Mouse (Mus musculus) embryo, embryonic 10 days (tissue): ENCODE data around the gene Flt3.

Experiments used
- DNase-seq: peaks from one replicate; pipeline ENCODE4 v3.0.0-alpha.2; 2015; ENCODE audit warnings: low spot score

Gene Flt3

GRCm38 (mm10) chr5:147309786-147310185 is 90.5 kb downstream of the Flt3 start:
- DNase-seq = no peak

DNA sequence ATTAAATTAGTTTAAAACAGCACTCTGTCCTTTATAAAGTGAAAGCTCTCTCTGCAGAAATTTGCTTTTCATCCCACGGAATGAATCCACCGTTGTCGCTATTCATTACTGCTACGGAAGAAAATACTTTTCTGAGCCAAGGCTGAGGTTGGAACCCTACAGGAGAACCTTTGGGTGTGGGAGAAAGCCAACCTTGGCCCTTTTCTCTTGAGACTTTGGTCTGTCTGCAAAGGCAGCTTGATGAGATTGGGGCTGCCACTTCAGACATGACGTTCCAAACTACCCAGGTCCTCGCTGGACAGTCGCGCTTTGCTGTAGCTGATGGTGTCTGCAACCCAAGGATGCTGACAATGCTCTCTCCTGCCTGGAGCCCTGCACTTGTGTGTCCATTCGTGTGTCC is 91.8 kb downstream of the Flt3 start:
- no peak for DNase-seq

DNA sequence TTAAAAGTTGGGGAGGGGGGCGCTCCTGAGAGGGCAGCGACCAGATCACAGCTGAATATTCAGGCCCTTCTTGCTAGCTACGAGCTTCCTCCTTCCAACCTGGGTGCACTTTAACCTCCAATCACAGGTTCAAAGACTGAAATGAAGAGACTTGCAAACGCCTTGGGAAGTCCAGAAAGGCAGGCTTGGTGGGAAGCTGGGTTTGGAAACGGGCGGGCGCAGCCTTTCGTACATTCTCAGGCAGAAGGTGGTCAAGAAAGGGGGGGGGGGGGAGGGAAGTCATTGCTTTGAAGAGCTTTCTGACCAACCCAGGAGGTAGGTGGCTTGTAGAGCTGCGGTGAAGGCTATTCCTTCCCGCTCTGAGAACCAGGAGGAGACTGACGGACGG is 92.9 kb downstream of the Flt3 start:
- no peak for DNase-seq

DNA sequence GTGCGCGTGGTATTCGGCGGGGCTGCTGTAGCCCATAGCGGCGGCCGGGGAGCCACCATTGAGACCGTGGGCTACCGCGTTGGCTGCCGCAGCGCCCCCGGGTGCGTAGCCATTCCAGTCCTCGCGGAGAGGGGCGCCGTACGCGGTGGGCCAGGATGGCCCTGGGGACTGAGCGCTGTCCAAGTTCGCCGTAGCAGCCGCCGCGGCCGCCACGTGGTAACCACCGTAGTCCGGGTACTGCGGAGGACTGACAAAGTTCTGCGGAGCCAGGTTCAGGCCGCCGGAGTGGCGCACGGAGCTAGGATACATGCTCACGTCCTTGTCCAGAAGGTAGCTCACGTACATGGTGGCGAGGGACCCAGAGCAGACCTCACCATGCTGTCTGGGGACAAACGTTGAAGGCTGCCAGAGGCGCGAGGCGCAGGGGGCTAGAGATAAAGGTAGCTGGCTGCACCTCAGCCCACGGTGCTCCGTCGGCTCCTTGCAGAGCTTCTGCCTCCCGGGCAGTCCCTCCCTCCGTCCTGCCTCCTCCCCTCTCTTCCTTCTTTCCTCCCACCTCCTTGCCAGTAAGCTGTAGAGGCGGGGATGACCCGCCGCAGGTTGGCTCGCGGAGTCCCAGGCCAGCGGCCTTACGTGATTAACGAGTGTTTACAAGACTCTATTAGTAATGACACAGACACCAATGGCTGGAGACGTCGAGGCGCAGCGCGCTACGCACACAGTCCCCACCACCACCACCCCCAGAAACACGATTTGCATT is 93.5 kb downstream of the Flt3 start, which contains the start of gene Cdx2:
TSS of gene Cdx2 (minus strand) at position 633 of the 760 bp plus-strand sequence.
- DNase-seq = peak; percentile 55

- peak; percentile 45 for DNase-seq
These were observed 94.2 kb downstream of the Flt3 start for GRCm38 (mm10) chr5:147305856-147306637.

- DNase-seq = no peak
These were observed 95.1 kb downstream of the Flt3 start for GRCm38 (mm10) chr5:147305166-147305565.

DNA sequence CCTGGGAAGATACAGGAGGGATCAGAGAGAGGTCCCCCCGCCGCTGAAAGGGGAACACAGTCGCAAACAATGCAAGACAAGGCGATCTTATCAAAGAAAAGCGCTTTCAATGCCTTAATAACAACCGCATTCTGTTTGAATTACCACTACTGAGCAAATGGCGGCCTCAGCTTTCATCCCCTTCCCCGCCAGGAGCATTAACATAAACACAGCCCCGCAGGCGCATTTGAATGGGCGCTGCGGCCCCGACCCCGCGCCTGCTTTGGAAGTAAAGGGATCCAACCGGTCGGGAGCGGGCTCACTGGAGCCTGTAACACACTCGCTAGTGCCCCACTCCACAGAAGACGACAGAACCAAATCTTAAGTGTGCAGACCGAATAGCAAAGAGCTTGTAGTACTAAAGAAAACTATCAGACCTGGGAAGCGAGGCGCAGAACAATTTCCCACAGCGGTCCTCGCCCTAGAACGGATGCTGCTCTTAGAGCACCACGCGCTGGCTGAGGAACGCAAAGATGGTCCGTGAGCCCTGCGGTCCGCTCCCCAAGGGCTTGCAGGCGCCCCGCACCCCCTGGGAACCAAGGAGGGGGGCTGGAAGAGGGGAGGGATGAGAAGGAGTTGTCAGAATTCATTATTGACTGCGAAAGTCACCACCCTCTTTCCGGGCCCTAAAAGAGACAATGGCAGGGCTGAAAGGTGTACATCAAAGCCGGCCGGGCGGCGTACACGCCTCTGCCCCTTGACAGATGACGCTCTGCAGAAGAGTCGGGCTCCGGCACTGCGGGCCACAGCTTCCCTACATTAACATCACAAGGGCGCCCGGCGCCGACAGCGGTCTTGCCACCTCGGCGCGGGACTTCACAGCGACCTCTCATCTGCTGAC is 95.8 kb downstream of the Flt3 start:
- peak; percentile 47 for DNase-seq

DNA sequence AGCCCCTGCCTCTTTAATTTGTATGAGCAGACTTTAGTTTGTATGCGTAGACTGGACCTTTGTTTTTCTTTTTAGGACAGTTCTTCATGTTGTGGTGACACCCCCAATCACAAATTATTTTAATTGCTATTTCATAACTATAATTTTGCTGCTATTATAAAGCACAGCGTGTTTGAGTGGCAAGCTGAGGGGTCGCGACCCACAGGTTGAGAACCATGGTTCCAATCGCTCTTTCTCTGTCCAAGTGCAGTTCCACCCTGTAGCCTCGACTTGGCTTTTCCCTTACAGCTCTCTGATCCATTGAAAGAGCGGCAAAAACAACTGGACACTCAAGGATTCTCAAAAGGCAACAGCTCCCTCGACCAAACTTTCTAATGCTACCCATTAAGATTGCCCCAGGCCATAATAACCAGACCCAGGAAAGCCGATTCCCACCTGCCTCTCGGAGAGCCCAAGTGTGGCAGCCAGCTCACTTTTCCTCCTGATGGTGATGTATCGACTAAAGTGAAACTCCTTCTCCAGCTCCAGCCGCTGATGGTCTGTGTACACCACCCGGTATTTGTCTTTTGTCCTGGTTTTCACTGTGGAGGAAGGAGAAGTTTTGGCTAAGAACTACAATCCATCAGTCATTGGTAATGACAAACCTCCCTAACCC is 97.4 kb downstream of the Flt3 start:
- DNase-seq = peak; percentile 52

DNA sequence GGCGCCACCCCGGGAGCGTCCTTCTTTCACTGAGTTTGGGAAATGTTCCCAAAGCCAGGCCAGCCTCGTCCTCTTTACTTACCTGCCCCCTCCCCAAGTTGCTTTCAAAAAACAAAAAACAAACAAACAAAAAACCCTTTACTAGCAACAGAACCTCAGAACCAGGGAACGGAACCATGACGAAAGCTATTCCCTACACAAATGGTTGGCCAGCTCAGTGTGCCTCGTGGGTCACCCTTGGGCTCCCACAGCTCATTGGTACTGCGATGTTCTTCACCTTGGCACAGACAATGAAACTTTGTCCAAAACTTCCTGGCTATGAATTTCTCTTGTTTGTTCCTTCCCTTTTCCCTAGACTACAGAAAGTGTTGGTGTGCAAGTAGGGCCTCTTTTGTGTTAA is 98.1 kb downstream of the Flt3 start:
- DNase-seq = no peak

- no peak for DNase-seq
These were observed 98.6 kb downstream of the Flt3 start for GRCm38 (mm10) chr5:147301781-147302070.

GRCm38 (mm10) chr5:147300917-147301780 is 99.1 kb downstream of the Flt3 start:
- DNase-seq = peak; percentile 48

DNA sequence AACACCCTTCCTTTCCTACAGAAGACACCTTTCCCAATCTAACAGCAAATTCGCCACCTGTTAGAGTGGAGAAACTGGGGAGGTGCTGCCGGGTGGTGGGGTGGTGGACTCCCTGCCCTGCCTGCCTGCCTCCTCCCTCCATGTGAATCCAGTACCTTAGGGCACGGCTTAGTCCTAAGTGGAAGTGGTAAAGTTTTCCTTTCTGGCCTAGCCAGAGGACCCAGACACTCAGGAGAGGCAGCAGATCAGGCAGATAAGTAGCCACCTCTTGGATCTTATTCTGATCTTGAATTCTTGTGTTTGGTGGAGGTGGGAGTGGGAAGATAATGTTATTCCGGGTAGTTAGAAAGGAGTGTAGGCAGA is 100.3 kb downstream of the Flt3 start:
- DNase-seq = no peak

- DNase-seq = peak; percentile 93
These were observed 100.9 kb downstream of the Flt3 start for GRCm38 (mm10) chr5:147299255-147300000.

DNA sequence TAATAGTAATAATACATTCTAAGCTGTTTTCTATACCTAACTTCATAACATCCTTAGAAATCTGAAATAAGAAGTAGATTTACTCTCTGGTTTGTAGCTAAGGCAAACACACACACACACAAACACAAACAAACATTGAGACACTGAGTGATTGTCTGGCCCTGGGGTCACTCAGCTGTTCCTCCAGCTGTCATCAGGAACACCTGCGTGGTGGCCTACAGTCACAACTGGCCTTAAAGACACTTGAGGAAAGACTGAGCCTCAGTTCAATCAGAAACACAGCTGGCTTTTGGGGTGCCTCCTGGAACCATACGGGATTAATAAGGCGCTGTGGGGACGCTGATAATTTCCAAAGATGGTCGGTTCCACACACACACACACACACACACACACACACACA is 103.0 kb downstream of the Flt3 start:
- no peak for DNase-seq

GRCm38 (mm10) chr5:147294121-147294520 is 106.2 kb downstream of the Flt3 start:
- DNase-seq = no peak

- peak; percentile 89 for DNase-seq
These were observed 107.0 kb downstream of the Flt3 start for GRCm38 (mm10) chr5:147293127-147293910.

GRCm38 (mm10) chr5:147292506-147293120 is 107.7 kb downstream of the Flt3 start:
- DNase-seq = no peak

GRCm38 (mm10) chr5:147291764-147292505 is 108.4 kb downstream of the Flt3 start:
- no peak for DNase-seq
